Mouse (Mus musculus) forebrain, embryonic 13.5 days (tissue): Measurements from ENCODE around the gene Qars. TPM values are rescaled to one million over a fixed set of nuclear protein-coding genes. Genes with fewer than 3 reads are reported as not detected.

ENCODE experiments used
- ATAC-seq: fragments of 200-750 bp; cut with Nextera tagmentation; 2 replicates; pipeline ENCODE4 v1.8.0; 2017
- H3K27ac ChIP-seq: fragments of 300-500 bp; sonication (generic); 2 replicates; pipeline ENCODE4 v1.5.1; 2015; ENCODE audit warnings: inconsistent platforms, mild to moderate bottlenecking, moderate library complexity
- H3K27me3 ChIP-seq: fragments of 300-500 bp; sonication (generic); 2 replicates; pipeline ENCODE4 v1.6.1; 2015; ENCODE audit warnings: mild to moderate bottlenecking, inconsistent platforms
- H3K36me3 ChIP-seq: fragments of 300-500 bp; sonication (generic); 2 replicates; pipeline ENCODE4 v1.6.1; 2015; ENCODE audit warnings: mild to moderate bottlenecking, inconsistent platforms; ENCODE audit not compliant: poor library complexity, severe bottlenecking
- H3K4me1 ChIP-seq: fragments of 300-500 bp; sonication (generic); 2 replicates; pipeline ENCODE4 v1.6.1; 2015; ENCODE audit warnings: inconsistent platforms
- H3K4me2 ChIP-seq: fragments of 300-500 bp; sonication (generic); 2 replicates; pipeline ENCODE4 v1.6.1; 2015; ENCODE audit warnings: inconsistent platforms, mild to moderate bottlenecking, moderate library complexity
- H3K4me3 ChIP-seq: fragments of 300-500 bp; sonication (generic); 2 replicates; pipeline ENCODE4 v1.5.1; 2015; ENCODE audit warnings: mild to moderate bottlenecking, inconsistent platforms
- H3K9ac ChIP-seq: fragments of 300-500 bp; sonication (generic); 2 replicates; pipeline ENCODE4 v1.6.1; 2015; ENCODE audit warnings: mild to moderate bottlenecking, inconsistent platforms
- H3K9me3 ChIP-seq: fragments of 300-500 bp; sonication (generic); replicated peaks from 2 replicates; pipeline ENCODE4 v1.6.1; 2016; ENCODE audit warnings: inconsistent platforms
- WGBS: fragments of 180-500 bp; shearing (Covaris S2); methylation state at CpG from one replicate; pipeline ENCODE4 v1.1.7; 2015; 5-methylcytosine and 5-hydroxymethylcytosine counted together
- polyA plus RNA-seq: library from polyadenylated mRNA; unstranded; fragments of >200 nt; fragmentation: Nextera tagmentation; extraction: Ambion mirVana; gene quantifications from 2 replicates; pipeline ENCODE4 v1.2.1, GENCODE M21; 2015

Qars gene
- polyA plus RNA-seq, 1 experiment from 2014 or later = 80.4 TPM

GRCm38 (mm10) chr9:108489702-108490558 lies 17.6 kb upstream of the Qars start:
- peak overlapping the region; percentile 97 for H3K27ac ChIP-seq
- H3K36me3 ChIP-seq = peaks cover 71% of the 10 kb centered on the region
- H3K27me3 ChIP-seq = no peaks in the 10 kb centered on the region
- WGBS = 64% methylated on average over 26 of the region's 26 CpGs
- H3K4me2 ChIP-seq = peak overlapping the region; percentile 95
- no peaks in the 10 kb centered on the region for H3K9me3 ChIP-seq
- ATAC-seq = peak; percentile 20; the same call in 1 of the 2 replicates
- peak overlapping the region; percentile 84 for H3K4me3 ChIP-seq
- H3K4me1 ChIP-seq = peaks cover 25% of the 10 kb centered on the region
- peak overlapping the region; percentile 89 for H3K9ac ChIP-seq

GRCm38 (mm10) chr9:108490559-108491285 lies 16.8 kb upstream of the Qars start, which contains the start of gene Usp19:
Usp19 (plus strand) TSS chr9:108490602.
- peak within 1 kb of the TSS; percentile 95 for H3K4me2 ChIP-seq
- under 1% methylated on average over 69 of the region's 69 CpGs for WGBS
- peak; percentile 97 for ATAC-seq
- H3K4me3 ChIP-seq = peak within 1 kb of the TSS; percentile 84
- H3K27ac ChIP-seq = peak within 1 kb of the TSS; percentile 97
- peaks cover 73% of the 10 kb centered on the region for H3K36me3 ChIP-seq
- H3K9ac ChIP-seq = peak within 1 kb of the TSS; percentile 89
- no peaks in the 10 kb centered on the region for H3K9me3 ChIP-seq
- H3K4me1 ChIP-seq = peaks cover 25% of the 10 kb centered on the region
- no peaks in the 10 kb centered on the region for H3K27me3 ChIP-seq

GRCm38 (mm10) chr9:108491286-108491580 lies 16.3 kb upstream of the Qars start:
- 13% methylated on average over 12 of the region's 12 CpGs for WGBS
- Histone ChIP-seq H3K27ac (peak overlapping the region; percentile 97), H3K4me2 (peak overlapping the region; percentile 95), H3K36me3 (peaks cover 73% of the 10 kb centered on the region), H3K27me3 (no peaks in the 10 kb centered on the region), H3K4me3 (peak overlapping the region; percentile 84), H3K9me3 (no peaks in the 10 kb centered on the region), H3K9ac (peak overlapping the region; percentile 89), H3K4me1 (peaks cover 25% of the 10 kb centered on the region)
- no peak; the same call in 1 of the 2 replicates for ATAC-seq

GRCm38 (mm10) chr9:108492043-108492750 lies 15.3 kb upstream of the Qars start:
- Histone ChIP-seq H3K36me3 (peaks cover 74% of the 10 kb centered on the region), H3K9me3 (no peaks in the 10 kb centered on the region), H3K4me3 (peak overlapping the region; percentile 84), H3K4me1 (peaks cover 25% of the 10 kb centered on the region), H3K9ac (peak overlapping the region; percentile 89), H3K4me2 (peak overlapping the region; percentile 95), H3K27ac (no peak overlapping the region), H3K27me3 (no peaks in the 10 kb centered on the region)
- 90% methylated on average over 16 of the region's 16 CpGs for WGBS
- no peak for ATAC-seq

- Histone ChIP-seq H3K9ac (no peak overlapping the region), H3K27me3 (no peaks in the 10 kb centered on the region), H3K4me2 (no peak overlapping the region), H3K27ac (no peak overlapping the region), H3K4me1 (peaks cover 25% of the 10 kb centered on the region), H3K36me3 (peaks cover 74% of the 10 kb centered on the region), H3K9me3 (no peaks in the 10 kb centered on the region), H3K4me3 (no peak overlapping the region)
- WGBS = 95% methylated on average over 8 of the region's 8 CpGs
- no peak for ATAC-seq
Observed at GRCm38 (mm10) chr9:108493246-108493645, 14.3 kb upstream of the Qars start.

GRCm38 (mm10) chr9:108494146-108494825 lies 13.2 kb upstream of the Qars start:
- Histone ChIP-seq H3K4me3 (no peak overlapping the region), H3K27ac (no peak overlapping the region), H3K4me2 (no peak overlapping the region), H3K36me3 (peaks cover 75% of the 10 kb centered on the region), H3K9ac (no peak overlapping the region), H3K27me3 (no peaks in the 10 kb centered on the region), H3K9me3 (no peaks in the 10 kb centered on the region), H3K4me1 (peaks cover 25% of the 10 kb centered on the region)
- no peak for ATAC-seq
- WGBS = 94% methylated on average over 19 of the region's 19 CpGs

GRCm38 (mm10) chr9:108494905-108495304 lies 12.6 kb upstream of the Qars start:
- peaks cover 21% of the 10 kb centered on the region for H3K4me1 ChIP-seq
- no peak overlapping the region for H3K4me3 ChIP-seq
- no peak overlapping the region for H3K9ac ChIP-seq
- WGBS = 82% methylated on average over 10 of the region's 10 CpGs
- no peaks in the 10 kb centered on the region for H3K9me3 ChIP-seq
- H3K27ac ChIP-seq = no peak overlapping the region
- no peak for ATAC-seq
- H3K36me3 ChIP-seq = peaks cover 81% of the 10 kb centered on the region
- H3K4me2 ChIP-seq = no peak overlapping the region
- no peaks in the 10 kb centered on the region for H3K27me3 ChIP-seq

GRCm38 (mm10) chr9:108499231-108499630 lies 8.3 kb upstream of the Qars start:
- H3K9me3 ChIP-seq = no peaks in the 10 kb centered on the region
- no peaks in the 10 kb centered on the region for H3K4me1 ChIP-seq
- no peak overlapping the region for H3K9ac ChIP-seq
- peaks cover 94% of the 10 kb centered on the region for H3K36me3 ChIP-seq
- H3K27ac ChIP-seq = no peak overlapping the region
- 92% methylated on average over 7 of the region's 7 CpGs for WGBS
- H3K4me3 ChIP-seq = no peak overlapping the region
- no peak for ATAC-seq
- no peaks in the 10 kb centered on the region for H3K27me3 ChIP-seq
- no peak overlapping the region for H3K4me2 ChIP-seq

GRCm38 (mm10) chr9:108499943-108500342 lies 7.6 kb upstream of the Qars start:
- H3K4me2 ChIP-seq = no peak overlapping the region
- 96% methylated on average over 15 of the region's 15 CpGs for WGBS
- H3K27ac ChIP-seq = no peak overlapping the region
- peaks cover 87% of the 10 kb centered on the region for H3K36me3 ChIP-seq
- H3K4me1 ChIP-seq = no peaks in the 10 kb centered on the region
- H3K4me3 ChIP-seq = no peak overlapping the region
- ATAC-seq = no peak
- no peaks in the 10 kb centered on the region for H3K27me3 ChIP-seq
- H3K9ac ChIP-seq = no peak overlapping the region
- no peaks in the 10 kb centered on the region for H3K9me3 ChIP-seq

- H3K4me3 ChIP-seq = no peak overlapping the region; the same call in 1 of the 2 replicates
- H3K9ac ChIP-seq = no peak overlapping the region
- no peak overlapping the region for H3K27ac ChIP-seq
- H3K4me1 ChIP-seq = peaks cover 15% of the 10 kb centered on the region
- ATAC-seq = no peak
- peaks cover 39% of the 10 kb centered on the region for H3K36me3 ChIP-seq
- H3K4me2 ChIP-seq = peak overlapping the region; percentile 89
- WGBS = 90% methylated on average over 7 of the region's 7 CpGs
- H3K27me3 ChIP-seq = no peaks in the 10 kb centered on the region
- H3K9me3 ChIP-seq = no peaks in the 10 kb centered on the region
Observed at GRCm38 (mm10) chr9:108506901-108507300, 605 bp upstream of the Qars start.

GRCm38 (mm10) chr9:108508776-108509175 lies 1.3 kb downstream of the Qars start:
- Histone ChIP-seq H3K4me2 (peak overlapping the region; percentile 89), H3K36me3 (peaks cover 41% of the 10 kb centered on the region), H3K9me3 (no peaks in the 10 kb centered on the region), H3K4me1 (peaks cover 15% of the 10 kb centered on the region), H3K27me3 (no peaks in the 10 kb centered on the region), H3K27ac (no peak overlapping the region), H3K9ac (peak overlapping the region; percentile 78), H3K4me3 (peak overlapping the region; percentile 69)
- ATAC-seq = no peak
- WGBS = 92% methylated on average over 7 of the region's 7 CpGs
